Mouse (Mus musculus) CH12.LX (cell line): ENCODE data around the gene Cd200r2.

Source experiments
- BHLHE40 ChIP-seq: IDR thresholded peaks from 2 replicates; pipeline ENCODE4 v1.6.1; 2011; ENCODE audit warnings: mild to moderate bottlenecking, low read depth, low read length, improper control_type of control experiment
- CTCF ChIP-seq, 2 experiments: IDR thresholded peaks in 1 of 2; conservative IDR thresholded peaks in 1 of 2; 2 replicates each; pipeline ENCODE4 v1.5.1; 2011 to 2012; ENCODE audit warnings: low read depth in 2 of 2, low read length in 2 of 2, improper control_type of control experiment in 1 of 2, inconsistent platforms in 1 of 2, mild to moderate bottlenecking in 1 of 2, moderate library complexity in 1 of 2
- EP300 ChIP-seq: IDR thresholded peaks from 2 replicates; pipeline ENCODE4 v1.6.1; 2011; ENCODE audit warnings: low read length, improper control_type of control experiment
- ETS1 ChIP-seq: conservative IDR thresholded peaks from 2 replicates; pipeline ENCODE4 v1.6.1; 2012; ENCODE audit warnings: low read depth, mild to moderate bottlenecking, inconsistent platforms, low read length, improper control_type of control experiment, moderate library complexity
- HCFC1 ChIP-seq: IDR thresholded peaks from 2 replicates; pipeline ENCODE4 v1.6.1; 2012; ENCODE audit warnings: low read depth, mild to moderate bottlenecking, inconsistent platforms, low read length, improper control_type of control experiment
- JUND ChIP-seq: conservative IDR thresholded peaks from 2 replicates; pipeline ENCODE4 v1.6.1; 2011; ENCODE audit warnings: low read depth, low read length, improper control_type of control experiment
- MEF2A ChIP-seq: IDR thresholded peaks from 2 replicates; pipeline ENCODE4 v1.6.1; 2014; ENCODE audit warnings: low read depth, mild to moderate bottlenecking, inconsistent platforms, low read length, improper control_type of control experiment, borderline replicate concordance
- MYC ChIP-seq: IDR thresholded peaks from 2 replicates; pipeline ENCODE4 v1.6.1; 2011; ENCODE audit warnings: low read depth, mild to moderate bottlenecking, improper control_type of control experiment, low read length
- NELFE ChIP-seq: IDR thresholded peaks from 2 replicates; pipeline ENCODE4 v1.6.1; 2011; ENCODE audit warnings: low read depth, low read length, improper control_type of control experiment
- PAX5 ChIP-seq: IDR thresholded peaks from 2 replicates; pipeline ENCODE4 v1.6.1; 2012; ENCODE audit warnings: low read length, inconsistent platforms, mixed read lengths
- POLR2A ChIP-seq: IDR thresholded peaks from 2 replicates; pipeline ENCODE4 v1.6.1; 2011; ENCODE audit warnings: low read depth, mild to moderate bottlenecking, improper control_type of control experiment, low read length
- RCOR1 ChIP-seq: conservative IDR thresholded peaks from 2 replicates; pipeline ENCODE4 v1.6.1; 2012; ENCODE audit warnings: low read depth, mild to moderate bottlenecking, inconsistent platforms, low read length, improper control_type of control experiment
- USF2 ChIP-seq: conservative IDR thresholded peaks from 2 replicates; pipeline ENCODE4 v1.6.1; 2011; ENCODE audit warnings: low read depth, low read length, improper control_type of control experiment
- ZNF384 ChIP-seq: IDR thresholded peaks from 2 replicates; pipeline ENCODE4 v1.6.1; 2012; ENCODE audit warnings: low read depth, low read length, improper control_type of control experiment, inconsistent platforms

DNA sequence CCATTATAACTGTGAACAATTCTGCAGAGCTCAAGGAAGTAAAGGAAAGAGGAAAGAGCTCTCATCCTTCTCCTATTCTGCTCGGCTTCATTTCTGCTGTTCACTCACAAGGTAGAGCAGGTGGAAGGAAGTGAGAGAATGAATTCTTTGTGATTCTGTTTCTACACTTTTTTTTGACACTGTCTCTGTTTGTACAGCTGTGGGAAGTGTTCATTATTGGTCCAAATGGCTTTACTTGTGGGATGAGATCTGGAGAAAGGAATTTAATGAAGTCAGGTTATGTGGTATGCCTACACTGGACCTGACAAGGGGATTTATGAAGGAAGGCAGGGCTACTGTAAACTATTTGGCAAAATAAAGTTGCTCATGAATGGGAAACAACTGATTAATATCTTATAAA lies 23.9 kb downstream of the Cd200r2 start:
- TF ChIP-seq ETS1 (no peak), CTCF (conservative IDR thresholded peaks at IDR 0.05 in 1 of 2, IDR thresholded peaks at IDR 0.05 in 1 of 2; ENCODE audit: low read depth in 2 of 2, low read length in 2 of 2) (no peak), MYC (no peak), RCOR1 (no peak), HCFC1 (no peak), JUND (no peak), MEF2A (no peak), BHLHE40 (no peak), NELFE (no peak), USF2 (no peak), POLR2A (no peak), PAX5 (no peak), EP300 (no peak), ZNF384 (no peak)
